Mouse (Mus musculus) liver, embryonic 14.5 days (tissue): ENCODE data around the gene Mamdc4.

Experiments used
- CTCF ChIP-seq: IDR thresholded peaks from 2 replicates; pipeline ENCODE4 v1.5.1; 2016; ENCODE audit warnings: antibody characterized with exemption, low read depth, control low read depth
- EP300 ChIP-seq: IDR thresholded peaks from 2 replicates; pipeline ENCODE4 v1.6.1; 2016; ENCODE audit warnings: antibody characterized with exemption, low read depth

- TF ChIP-seq CTCF: no peak
- TF ChIP-seq EP300: no peak
Observed at GRCm38 (mm10) chr2:25534866-25535182, 39.8 kb downstream of the Mamdc4 start.
